Mouse (Mus musculus) lung, embryonic 14.5 days (tissue): ENCODE results near the gene Myg1. TPM values are rescaled to one million over a fixed set of nuclear protein-coding genes. Genes with fewer than 3 reads are reported as not detected.

Source experiments
- ATAC-seq: fragments of 200-750 bp; cut with Nextera tagmentation; 2 replicates; pipeline ENCODE4 v1.8.0; 2017; ENCODE audit warnings: mild to moderate bottlenecking, moderate TSS enrichment, moderate library complexity; ENCODE audit not compliant: insufficient read depth
- DNase-seq: peaks from one replicate; pipeline ENCODE4 v3.0.0-alpha.2; 2015
- H3K27ac ChIP-seq: fragments of 300-500 bp; sonication (generic); 2 replicates; pipeline ENCODE4 v1.5.1; 2014; ENCODE audit warnings: low read depth, mild to moderate bottlenecking, moderate library complexity
- H3K27me3 ChIP-seq: fragments of 300-500 bp; sonication (generic); 2 replicates; pipeline ENCODE4 v1.6.1; 2014; ENCODE audit warnings: low read length, control low read depth; ENCODE audit not compliant: insufficient read depth
- H3K36me3 ChIP-seq: fragments of 300-500 bp; sonication (generic); 2 replicates; pipeline ENCODE4 v1.6.1; 2014; ENCODE audit warnings: control low read depth; ENCODE audit not compliant: insufficient read depth
- H3K4me1 ChIP-seq: fragments of 300-500 bp; sonication (generic); 2 replicates; pipeline ENCODE4 v1.6.1; 2014; ENCODE audit warnings: antibody characterized with exemption, control low read depth; ENCODE audit not compliant: insufficient read depth
- H3K4me2 ChIP-seq: fragments of 300-500 bp; sonication (generic); 2 replicates; pipeline ENCODE4 v1.6.1; 2014; ENCODE audit warnings: mild to moderate bottlenecking
- H3K4me3 ChIP-seq: fragments of 300-500 bp; sonication (generic); 2 replicates; pipeline ENCODE4 v1.5.1; 2014; ENCODE audit warnings: low read depth, low read length
- H3K9ac ChIP-seq: fragments of 300-500 bp; sonication (generic); 2 replicates; pipeline ENCODE4 v1.6.1; 2014
- H3K9me3 ChIP-seq: fragments of 300-500 bp; sonication (generic); 2 replicates; pipeline ENCODE4 v1.6.1; 2016; ENCODE audit warnings: low read depth, low read length, control low read depth
- CTCF ChIP-seq: IDR thresholded peaks from 2 replicates; pipeline ENCODE4 v1.5.1; 2016; ENCODE audit warnings: antibody characterized with exemption, low read depth
- WGBS: fragments of 180-500 bp; shearing (Covaris S2); extraction: QIAGEN DNeasy Blood & Tissue Kit; methylation state at CpG from one replicate; pipeline ENCODE4 v1.1.7; 2014; 5-methylcytosine and 5-hydroxymethylcytosine counted together
- polyA plus RNA-seq: library from polyadenylated mRNA; unstranded; fragments of >200 nt; fragmentation: Nextera tagmentation; extraction: Ambion mirVana; gene quantifications from 2 replicates; pipeline ENCODE4 v1.2.1, GENCODE M21; 2014

Gene Myg1
- polyA plus RNA-seq, 1 experiment from 2014 or later, result 113 TPM

- no peak overlapping the region for H3K4me3 ChIP-seq
- no peaks in the 10 kb centered on the region for H3K27me3 ChIP-seq
- H3K9ac ChIP-seq, result no peak overlapping the region
- H3K4me1 ChIP-seq, result no peaks in the 10 kb centered on the region
- DNase-seq (no peak), ATAC-seq (no peak)
- H3K27ac ChIP-seq, result no peak overlapping the region
- H3K4me2 ChIP-seq, result no peak overlapping the region
- no peaks in the 10 kb centered on the region for H3K9me3 ChIP-seq
- TF ChIP-seq CTCF, result no peak
- WGBS, result 75% methylated on average over 6 of the region's 6 CpGs
- H3K36me3 ChIP-seq, result no peaks in the 10 kb centered on the region
These were observed 52.2 kb downstream of the Myg1 start for GRCm38 (mm10) chr15:102383671-102384070.

- no peaks in the 10 kb centered on the region for H3K36me3 ChIP-seq
- H3K4me3 ChIP-seq, result no peak overlapping the region
- H3K4me2 ChIP-seq, result no peak overlapping the region
- DNase-seq, result no peak
- no peak overlapping the region for H3K9ac ChIP-seq
- no peak for ATAC-seq
- no peaks in the 10 kb centered on the region for H3K27me3 ChIP-seq
- 52% methylated on average over 9 of the region's 9 CpGs for WGBS
- no peaks in the 10 kb centered on the region for H3K4me1 ChIP-seq
- no peaks in the 10 kb centered on the region for H3K9me3 ChIP-seq
- H3K27ac ChIP-seq, result no peak overlapping the region
- no peak for TF ChIP-seq CTCF
These were observed 55.1 kb downstream of the Myg1 start for GRCm38 (mm10) chr15:102386640-102387039.

Other genes starting within 250 kb of the Myg1 start
- gene Tns2, start 231.3 kb upstream of the Myg1 start, polyA plus RNA-seq, result 48.3 and 56.9 TPM in 2 replicates
- 11.5 and 13.6 TPM in 2 replicates for gene Spryd3, start 195.5 kb upstream of the Myg1 start, polyA plus RNA-seq
- gene Igfbp6, start 187.3 kb upstream of the Myg1 start, polyA plus RNA-seq, result 6.8 and 7.2 TPM in 2 replicates
- 0.16 and 0.19 TPM in 2 replicates for gene Soat2, start 181.2 kb upstream of the Myg1 start, polyA plus RNA-seq
- gene Zfp740, start 128.5 kb upstream of the Myg1 start, polyA plus RNA-seq, result 60.4 and 64.1 TPM in 2 replicates
- gene Csad, start 127.0 kb upstream of the Myg1 start, polyA plus RNA-seq, result 59.1 and 68.1 TPM in 2 replicates
- 1.4 and 2.6 TPM in 2 replicates for gene Itgb7, start 99.8 kb upstream of the Myg1 start, polyA plus RNA-seq
- 38.5 and 38.7 TPM in 2 replicates for gene Rarg, start 74.2 kb upstream of the Myg1 start, polyA plus RNA-seq
- gene Gm9918, start 61.1 kb upstream of the Myg1 start, polyA plus RNA-seq, result 0.38 and 0.82 TPM in 2 replicates
- 63.1 and 64.0 TPM in 2 replicates for gene Mfsd5, start 52.3 kb upstream of the Myg1 start, polyA plus RNA-seq
- 44.1 and 45.9 TPM in 2 replicates for gene Espl1, start 35.4 kb upstream of the Myg1 start, polyA plus RNA-seq
- gene Pfdn5, start 5.6 kb upstream of the Myg1 start, polyA plus RNA-seq, result 477 and 511 TPM in 2 replicates
- 99.1 and 103 TPM in 2 replicates for gene Aaas, start 19.1 kb downstream of the Myg1 start, polyA plus RNA-seq
- gene Sp7, start 35.5 kb downstream of the Myg1 start, polyA plus RNA-seq, result 0.55 and 0.64 TPM in 2 replicates
- gene Sp1, start 74.4 kb downstream of the Myg1 start, polyA plus RNA-seq, result 15.3 and 16.1 TPM in 2 replicates
- 0.21 and 0.85 TPM in 2 replicates for gene Amhr2, start 113.7 kb downstream of the Myg1 start, polyA plus RNA-seq
- 70.9 and 73.8 TPM in 2 replicates for gene Prr13, start 127.3 kb downstream of the Myg1 start, polyA plus RNA-seq
- gene Pcbp2, start 138.8 kb downstream of the Myg1 start, polyA plus RNA-seq, result 280 and 281 TPM in 2 replicates
- gene Gm10337, start 172.0 kb downstream of the Myg1 start, polyA plus RNA-seq, result not detected in 2 replicates
- 13.2 and 13.9 TPM in 2 replicates for gene Map3k12, start 185.4 kb downstream of the Myg1 start, polyA plus RNA-seq
- gene Tarbp2, start 186.5 kb downstream of the Myg1 start, polyA plus RNA-seq, result 74.5 and 81.2 TPM in 2 replicates
- 1.9 and 2.9 TPM in 2 replicates for gene Npff, start 193.2 kb downstream of the Myg1 start, polyA plus RNA-seq